8 mouse cellular contexts compared by ENCODE assay signal in the genomic region with DNA sequence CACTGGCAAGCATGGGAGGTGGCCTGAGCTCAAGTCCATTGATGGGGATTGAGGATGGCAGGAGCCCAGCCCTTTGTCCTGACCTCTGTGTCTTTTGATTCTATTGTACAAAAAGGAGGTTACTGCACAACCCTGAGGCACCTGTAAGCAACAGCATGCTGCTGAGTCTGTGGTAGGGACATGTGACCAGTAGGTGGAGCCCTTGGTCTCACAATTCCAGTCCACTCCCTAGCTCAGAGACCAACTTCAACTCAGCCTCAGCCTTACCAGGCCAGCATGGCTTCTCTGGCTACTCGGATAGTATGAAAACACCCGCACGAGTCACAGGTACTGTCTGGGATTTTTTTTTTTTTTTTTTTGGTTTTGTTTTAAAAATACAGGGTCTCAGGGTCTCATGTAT. TPM values are rescaled to one million over a fixed set of nuclear protein-coding genes. Genes with fewer than 3 reads are reported as not detected.
A peak's percentile ranks its signal among the peaks of the same experiment; 100 is the strongest.
DNase-seq lines count a peak whose midpoint lies in the region; ATAC-seq and TF ChIP-seq lines count a peak whose summit lies in the region.

No protein-coding gene starts in this region.

- ATAC-seq in kidney, embryonic 14.5 days (ENCODE audit: low FRiP score, low TSS enrichment): peak; percentile 83
- peak; percentile 78 for ATAC-seq in limb, embryonic 13.5 days (ENCODE audit: low FRiP score, low read depth)
- ATAC-seq in midbrain, embryonic 16.5 days: peak; percentile 85

- H3K9me3 ChIP-seq in heart, embryonic 10.5 days: no peaks in the 10 kb centered on the region
- no peaks in the 10 kb centered on the region for H3K9me3 ChIP-seq in kidney, embryonic 14.5 days (ENCODE audit: control insufficient read depth, low read length)
- H3K9me3 ChIP-seq in limb, embryonic 13.5 days: no peaks in the 10 kb centered on the region
- H3K9me3 ChIP-seq in midbrain, embryonic 16.5 days (replicated peaks; ENCODE audit: control insufficient read depth, low read length, poor library complexity, severe bottlenecking): no peaks in the 10 kb centered on the region

- no peak for TF ChIP-seq POLR2A in embryonic fibroblast, embryonic 13.5 days (IDR thresholded peaks at IDR 0.05; ENCODE audit: low read depth, low read length)

- H3K27me3 ChIP-seq in heart, embryonic 10.5 days (ENCODE audit: insufficient read depth, poor library complexity, severe bottlenecking): peaks cover 14% of the 10 kb centered on the region; the same call in 1 of the 2 replicates
- H3K27me3 ChIP-seq in kidney, embryonic 14.5 days (ENCODE audit: control insufficient read depth, insufficient read depth, low read length): no peaks in the 10 kb centered on the region
- H3K27me3 ChIP-seq in limb, embryonic 13.5 days: no peaks in the 10 kb centered on the region
- H3K27me3 ChIP-seq in midbrain, embryonic 16.5 days (ENCODE audit: control insufficient read depth, insufficient read depth, low read depth, low read length): no peaks in the 10 kb centered on the region

- H3K9ac ChIP-seq in kidney, embryonic 14.5 days (ENCODE audit: low read depth, low read length): no peak overlapping the region
- no peak overlapping the region for H3K9ac ChIP-seq in limb, embryonic 13.5 days
- no peak overlapping the region for H3K9ac ChIP-seq in midbrain, embryonic 16.5 days (ENCODE audit: low read depth, low read length)

- TF ChIP-seq CTCF in embryonic fibroblast, embryonic 13.5 days (IDR thresholded peaks at IDR 0.05; ENCODE audit: borderline replicate concordance, insufficient read depth, low read length): peak; percentile 91

- H3K27ac ChIP-seq in embryonic fibroblast, embryonic 13.5 days (ENCODE audit: insufficient read depth, low read length): no peak overlapping the region
- no peak overlapping the region; the same call in 1 of the 2 replicates for H3K27ac ChIP-seq in heart, embryonic 10.5 days
- no peak overlapping the region for H3K27ac ChIP-seq in kidney, embryonic 14.5 days (ENCODE audit: low read depth, low read length)
- no peak overlapping the region for H3K27ac ChIP-seq in limb, embryonic 13.5 days
- H3K27ac ChIP-seq in midbrain, embryonic 16.5 days (ENCODE audit: low read length): no peak overlapping the region

- no peak overlapping the region for H3K4me2 ChIP-seq in kidney, embryonic 14.5 days (replicated peaks; ENCODE audit: low read depth, low read length)
- H3K4me2 ChIP-seq in limb, embryonic 13.5 days (replicated peaks): no peak overlapping the region
- H3K4me2 ChIP-seq in midbrain, embryonic 16.5 days (ENCODE audit: low read length): no peak overlapping the region

- peaks cover 4% of the 10 kb centered on the region; the same call in 1 of the 2 replicates for H3K36me3 ChIP-seq in heart, embryonic 10.5 days
- no peaks in the 10 kb centered on the region for H3K36me3 ChIP-seq in kidney, embryonic 14.5 days (ENCODE audit: control insufficient read depth, insufficient read depth, low read length)
- H3K36me3 ChIP-seq in limb, embryonic 13.5 days: no peaks in the 10 kb centered on the region
- H3K36me3 ChIP-seq in midbrain, embryonic 16.5 days (ENCODE audit: control insufficient read depth, insufficient read depth, low read length): 0 out of 2 replicates have a peak, but pooled peaks cover 7% of the 10 kb centered on the region

- no peaks in the 10 kb centered on the region for H3K4me1 ChIP-seq in embryonic fibroblast, embryonic 13.5 days (ENCODE audit: control insufficient read depth, insufficient read depth, low read length)
- peaks cover 39% of the 10 kb centered on the region for H3K4me1 ChIP-seq in heart, embryonic 10.5 days
- H3K4me1 ChIP-seq in kidney, embryonic 14.5 days (ENCODE audit: control insufficient read depth, insufficient read depth, low read length): peaks cover 12% of the 10 kb centered on the region
- peaks cover 14% of the 10 kb centered on the region; the same call in 1 of the 2 replicates for H3K4me1 ChIP-seq in limb, embryonic 13.5 days
- H3K4me1 ChIP-seq in midbrain, embryonic 16.5 days (ENCODE audit: control insufficient read depth, insufficient read depth, low read length): no peaks in the 10 kb centered on the region; the same call in 1 of the 2 replicates

- DNase-seq in B cell, adult 2 months: peak; percentile 52 to 60
- peak; percentile 98 for DNase-seq in brain, adult 2 months (ENCODE audit: low read depth, low spot score)
- peak; percentile 96 for DNase-seq in heart, embryonic 10.5 days (ENCODE audit: low spot score)
- DNase-seq in spleen, postnatal 10 days (ENCODE audit: low spot score in 2 of 2): peak; percentile 24 to 70

- H3K4me3 ChIP-seq in embryonic fibroblast, embryonic 13.5 days (ENCODE audit: insufficient read depth, low read length): no peak overlapping the region
- H3K4me3 ChIP-seq in heart, embryonic 10.5 days: no peak overlapping the region
- H3K4me3 ChIP-seq in kidney, embryonic 14.5 days (ENCODE audit: low read length): no peak overlapping the region
- no peak overlapping the region for H3K4me3 ChIP-seq in limb, embryonic 13.5 days
- no peak overlapping the region for H3K4me3 ChIP-seq in midbrain, embryonic 16.5 days (ENCODE audit: low read depth, low read length)

- 5% methylated on average over 3 of the region's 3 CpGs for WGBS in heart, embryonic 10.5 days
- WGBS in kidney, embryonic 14.5 days: 0% methylated on average over 3 of the region's 3 CpGs
- 10% methylated on average over 3 of the region's 3 CpGs for WGBS in limb, embryonic 13.5 days
- 2% methylated on average over 3 of the region's 3 CpGs for WGBS in midbrain, embryonic 16.5 days

RNA-seq across cellular contexts. Expression of gene Papolb, which starts 27.5 kb away (rescaled TPM):
- 0.37 and 0.42 TPM in 2 replicates for polyA plus RNA-seq in embryonic fibroblast, embryonic 13.5 days (2011; ENCODE audit: insufficient read length, low read depth, missing spikeins)
- polyA plus RNA-seq in heart, embryonic 10.5 days (2016; fragmentation: Nextera tagmentation; extraction: Ambion mirVana): 0.39 and 0.50 TPM in 2 replicates
- polyA plus RNA-seq in kidney, embryonic 14.5 days (2014; fragmentation: Nextera tagmentation; extraction: Ambion mirVana): 0.20 TPM in 1 of 2 replicates, not detected in the other
- polyA plus RNA-seq in limb, embryonic 13.5 days (2015; fragmentation: Nextera tagmentation; extraction: Ambion mirVana): 0.15 TPM in 1 of 2 replicates, not detected in the other
- 0.14 and 0.20 TPM in 2 replicates for polyA plus RNA-seq in midbrain, embryonic 16.5 days (2015; fragmentation: Nextera tagmentation; extraction: Ambion mirVana)

RNA-seq across cellular contexts. Expression of gene Ap5z1, which starts 38.7 kb away (rescaled TPM):
- polyA plus RNA-seq in embryonic fibroblast, embryonic 13.5 days (2011; ENCODE audit: insufficient read length, low read depth, missing spikeins): 8.2 and 10.1 TPM in 2 replicates
- polyA plus RNA-seq in heart, embryonic 10.5 days (2016; fragmentation: Nextera tagmentation; extraction: Ambion mirVana): 8.7 and 11.1 TPM in 2 replicates
- 7.2 and 10.1 TPM in 2 replicates for polyA plus RNA-seq in kidney, embryonic 14.5 days (2014; fragmentation: Nextera tagmentation; extraction: Ambion mirVana)
- 7.9 and 8.1 TPM in 2 replicates for polyA plus RNA-seq in limb, embryonic 13.5 days (2015; fragmentation: Nextera tagmentation; extraction: Ambion mirVana)
- polyA plus RNA-seq in midbrain, embryonic 16.5 days (2015; fragmentation: Nextera tagmentation; extraction: Ambion mirVana): 12.2 and 14.1 TPM in 2 replicates

RNA-seq across cellular contexts. Expression of gene Radil, which starts 48.5 kb away (rescaled TPM):
- 7.4 and 11.7 TPM in 2 replicates for polyA plus RNA-seq in embryonic fibroblast, embryonic 13.5 days (2011; ENCODE audit: insufficient read length, low read depth, missing spikeins)
- 10.9 and 14.4 TPM in 2 replicates for polyA plus RNA-seq in heart, embryonic 10.5 days (2016; fragmentation: Nextera tagmentation; extraction: Ambion mirVana)
- 0.90 and 1.7 TPM in 2 replicates for polyA plus RNA-seq in kidney, embryonic 14.5 days (2014; fragmentation: Nextera tagmentation; extraction: Ambion mirVana)
- polyA plus RNA-seq in limb, embryonic 13.5 days (2015; fragmentation: Nextera tagmentation; extraction: Ambion mirVana): 4.3 and 4.8 TPM in 2 replicates
- polyA plus RNA-seq in midbrain, embryonic 16.5 days (2015; fragmentation: Nextera tagmentation; extraction: Ambion mirVana): 24.0 and 26.2 TPM in 2 replicates

Comparison
In these comparisons a context has a peak if more than half of its experiments do, and no peak if none do; other contexts are left out.
1. DNase-seq: peak in every context shown above with its lines; median percentile 98 in brain, adult 2 months; 96 in heart, embryonic 10.5 days; 56 in B cell, adult 2 months; 47 in spleen, postnatal 10 days.